In genomic region chr19:9052803-9053431, GRCm38 (mm10) we compare ENCODE assay signal across 8 mouse cellular contexts. TPM values are rescaled to one million over a fixed set of nuclear protein-coding genes. Genes with fewer than 3 reads are reported as not detected.
DNase-seq lines count a peak whose midpoint lies in the region; ATAC-seq and TF ChIP-seq lines count a peak whose summit lies in the region.
"Had no signal": no experiment of that assay in that cellular context is flagged by ENCODE, and none has a peak within 500 bp of the region (broad histone marks: within the 10 kb centered on the region; RNA-seq: fewer than 3 reads in every experiment).

No protein-coding gene starts in this region.

- peak; percentile 92 for TF ChIP-seq EP300 in CH12.LX (IDR thresholded peaks at IDR 0.05; ENCODE audit: low read length)
- TF ChIP-seq EP300 in liver, postnatal 0 days (IDR thresholded peaks at IDR 0.05; ENCODE audit: low read depth): no peak

- no peak for TF ChIP-seq CTCF in CH12.LX (conservative IDR thresholded peaks at IDR 0.05 in 1 of 2, IDR thresholded peaks at IDR 0.05 in 1 of 2; ENCODE audit: low read depth in 2 of 2, low read length in 2 of 2)
- no peak for TF ChIP-seq CTCF in liver, postnatal 0 days (IDR thresholded peaks at IDR 0.05; ENCODE audit: low read depth)
- no peak for TF ChIP-seq CTCF in hindbrain, postnatal 0 days (IDR thresholded peaks at IDR 0.05; ENCODE audit: low read depth)

- H3K4me3 ChIP-seq in CH12.LX (replicated peaks in 1 of 3; ENCODE audit: low read depth in 2 of 3, low read length in 2 of 3, poor library complexity in 1 of 3): no peak overlapping the region
- H3K4me3 ChIP-seq in heart, embryonic 12.5 days: no peak overlapping the region
- no peak overlapping the region for H3K4me3 ChIP-seq in liver, postnatal 0 days (ENCODE audit: low read depth, low read length)
- H3K4me3 ChIP-seq in hindbrain, postnatal 0 days (ENCODE audit: low read length): no peak overlapping the region

- H3K27me3 ChIP-seq in CH12.LX (replicated peaks): no peaks in the 10 kb centered on the region
- H3K27me3 ChIP-seq in heart, embryonic 12.5 days (replicated peaks): no peaks in the 10 kb centered on the region
- no peaks in the 10 kb centered on the region for H3K27me3 ChIP-seq in liver, postnatal 0 days (ENCODE audit: insufficient read depth, low read length)
- H3K27me3 ChIP-seq in hindbrain, postnatal 0 days (ENCODE audit: insufficient read depth, low read length): no peaks in the 10 kb centered on the region

- H3K4me2 ChIP-seq in CH12.LX (ENCODE audit: insufficient read depth, low read depth, poor library complexity, severe bottlenecking): peak overlapping the region; percentile 76
- no peak overlapping the region for H3K4me2 ChIP-seq in heart, embryonic 12.5 days
- no peak overlapping the region for H3K4me2 ChIP-seq in liver, postnatal 0 days (ENCODE audit: low read depth, low read length)
- H3K4me2 ChIP-seq in hindbrain, postnatal 0 days (ENCODE audit: low read depth, low read length): no peak overlapping the region

- H3K9me3 ChIP-seq in CH12.LX (replicated peaks; ENCODE audit: low read length): peaks cover 7% of the 10 kb centered on the region
- H3K9me3 ChIP-seq in heart, embryonic 12.5 days (replicated peaks): no peaks in the 10 kb centered on the region
- peaks cover 4% of the 10 kb centered on the region; the same call in 1 of the 2 replicates for H3K9me3 ChIP-seq in liver, postnatal 0 days (ENCODE audit: low read length)
- no peaks in the 10 kb centered on the region for H3K9me3 ChIP-seq in hindbrain, postnatal 0 days (ENCODE audit: low read length)

- 14% methylated on average over 6 of the region's 6 CpGs for WGBS in heart, embryonic 12.5 days
- WGBS in liver, postnatal 0 days (ENCODE audit: insufficient replicate concordance): 24% methylated on average over 6 of the region's 6 CpGs
- WGBS in hindbrain, postnatal 0 days: 68% methylated on average over 6 of the region's 6 CpGs

- ATAC-seq in heart, embryonic 12.5 days (ENCODE audit: insufficient number of reproducible peaks, low FRiP score): peak; percentile 79; the same call in 1 of the 2 replicates
- peak; percentile 47 for ATAC-seq in liver, postnatal 0 days
- ATAC-seq in hindbrain, postnatal 0 days: no peak

- peaks cover 23 to 57% of the 10 kb centered on the region in 2 experiments for H3K4me1 ChIP-seq in CH12.LX (ENCODE audit: control insufficient read depth in 1 of 2, insufficient read depth in 2 of 2)
- peaks cover 20% of the 10 kb centered on the region for H3K4me1 ChIP-seq in heart, embryonic 12.5 days (replicated peaks)
- H3K4me1 ChIP-seq in liver, postnatal 0 days (ENCODE audit: insufficient read depth): peaks cover 16% of the 10 kb centered on the region
- no peaks in the 10 kb centered on the region for H3K4me1 ChIP-seq in hindbrain, postnatal 0 days (ENCODE audit: insufficient read depth, low read length)

- peak; percentile 84 for DNase-seq in CH12.LX (ENCODE audit: extremely low read depth)
- DNase-seq in adipocyte (ENCODE audit: low spot score): peak; percentile 74
- peak; percentile 35 for DNase-seq in liver, postnatal 0 days
- no peak for DNase-seq in hindbrain, postnatal 0 days (ENCODE audit: low spot score)
- DNase-seq in right cerebral cortex, postnatal 14 days: no peak
- no peak for DNase-seq in urinary bladder, adult 2 months (ENCODE audit: low spot score)

- TF ChIP-seq POLR2A in CH12.LX (IDR thresholded peaks at IDR 0.05; ENCODE audit: low read depth, low read length): peak; percentile 36; the same call in 1 of the 2 replicates

- peak overlapping the region; percentile 38 for H3K9ac ChIP-seq in CH12.LX (ENCODE audit: insufficient read depth, low read depth)
- no peak overlapping the region for H3K9ac ChIP-seq in heart, embryonic 12.5 days
- H3K9ac ChIP-seq in liver, postnatal 0 days (replicated peaks): no peak overlapping the region
- H3K9ac ChIP-seq in hindbrain, postnatal 0 days (replicated peaks; ENCODE audit: low read length): no peak overlapping the region

- TF ChIP-seq RAD21 in CH12.LX (IDR thresholded peaks at IDR 0.05; ENCODE audit: low read depth, low read length): peak; percentile 3

- H3K36me3 ChIP-seq in CH12.LX (replicated peaks in 1 of 2; ENCODE audit: control insufficient read depth in 1 of 2, insufficient read depth in 1 of 2, low read length in 1 of 2): no peaks in the 10 kb centered on the region
- no peaks in the 10 kb centered on the region for H3K36me3 ChIP-seq in heart, embryonic 12.5 days
- no peaks in the 10 kb centered on the region for H3K36me3 ChIP-seq in liver, postnatal 0 days (replicated peaks; ENCODE audit: insufficient read depth, low read length)
- no peaks in the 10 kb centered on the region for H3K36me3 ChIP-seq in hindbrain, postnatal 0 days (ENCODE audit: insufficient read depth, low read length)

- dilution Hi-C loops in CH12.LX (cut with MboI; ENCODE audit: extremely low pct_ligation_motif_present, extremely low pct_unique_long_range_greater_than_20kb, low sequenced_read_pairs): no loop called here

- H3K79me2 ChIP-seq in CH12.LX (replicated peaks; ENCODE audit: control insufficient read depth, extremely low read depth, insufficient read depth, poor library complexity, severe bottlenecking): no peaks in the 10 kb centered on the region

- in situ Hi-C loops in CH12.LX (cut with MboI; ENCODE audit: low pct_ligation_motif_present, low pct_unique_long_range_greater_than_20kb, low sequenced_read_pairs): loop anchor here (10.0 kb wide), 1 partner anchor 58 kb away; no protein-coding TSS in a partner anchor

- H3K27ac ChIP-seq in CH12.LX (ENCODE audit: insufficient read depth, low read depth): peak overlapping the region; percentile 79
- H3K27ac ChIP-seq in heart, embryonic 12.5 days (ENCODE audit: poor library complexity, severe bottlenecking): peak overlapping the region; percentile 19; the same call in 1 of the 2 replicates
- no peak overlapping the region for H3K27ac ChIP-seq in liver, postnatal 0 days (ENCODE audit: low read depth)
- H3K27ac ChIP-seq in hindbrain, postnatal 0 days: no peak overlapping the region

TF ChIP-seq in CH12.LX, 34 proteins besides CTCF, POLR2A, EP300 and RAD21:
- TF ChIP-seq CHD2 (IDR thresholded peaks at IDR 0.05; ENCODE audit: low read length) (peak; percentile 93), BHLHE40 (IDR thresholded peaks at IDR 0.05; ENCODE audit: low read depth, low read length) (peak; percentile 75), UBTF (IDR thresholded peaks at IDR 0.05; ENCODE audit: low read depth, low read length) (no peak), KAT2A (IDR thresholded peaks at IDR 0.05; ENCODE audit: insufficient replicate concordance, low read length) (no peak), ETS1 (conservative IDR thresholded peaks at IDR 0.05; ENCODE audit: low read depth, low read length) (peak; percentile 76), JUN (IDR thresholded peaks at IDR 0.05; ENCODE audit: insufficient read depth, low read depth, low read length) (peak; percentile 68), E2F4 (IDR thresholded peaks at IDR 0.05; ENCODE audit: insufficient replicate concordance, low read depth, low read length) (no peak), GABPA (IDR thresholded peaks at IDR 0.05; ENCODE audit: insufficient replicate concordance, low read depth, low read length) (no peak), ZNF384 (IDR thresholded peaks at IDR 0.05; ENCODE audit: low read depth, low read length) (peak; percentile 23; the same call in 1 of the 2 replicates), NRF1 (IDR thresholded peaks at IDR 0.05; ENCODE audit: low read depth, low read length) (peak; percentile 11; the same call in 1 of the 2 replicates), IRF4 (IDR thresholded peaks at IDR 0.05; ENCODE audit: low read depth, low read length) (peak; percentile 96), MEF2A (IDR thresholded peaks at IDR 0.05; ENCODE audit: borderline replicate concordance, low read depth, low read length) (peak; percentile 85), SIN3A (IDR thresholded peaks at IDR 0.05; ENCODE audit: low read length) (0 out of 2 replicates have a peak, but pooled peaks have one; percentile 49), SMC3 (IDR thresholded peaks at IDR 0.05; ENCODE audit: low read depth, low read length) (peak; percentile 44), JUND (conservative IDR thresholded peaks at IDR 0.05; ENCODE audit: low read depth, low read length) (peak; percentile 81), MAFK (IDR thresholded peaks at IDR 0.05; ENCODE audit: insufficient replicate concordance, low read length) (no peak), CHD1 (IDR thresholded peaks at IDR 0.05; ENCODE audit: low read depth, low read length) (no peak), HCFC1 (IDR thresholded peaks at IDR 0.05; ENCODE audit: low read depth, low read length) (0 out of 2 replicates have a peak, but pooled peaks have one; percentile 29), USF1 (IDR thresholded peaks at IDR 0.05; ENCODE audit: low read depth, low read length) (no peak), MYC (IDR thresholded peaks at IDR 0.05; ENCODE audit: low read depth, low read length) (peak; percentile 57; the same call in 1 of the 2 replicates), RCOR1 (conservative IDR thresholded peaks at IDR 0.05; ENCODE audit: low read depth, low read length) (no peak; the same call in 1 of the 2 replicates), TCF12 (IDR thresholded peaks at IDR 0.05; ENCODE audit: low read depth, low read length) (peak; percentile 82), MAZ (IDR thresholded peaks at IDR 0.05; ENCODE audit: low read depth, low read length) (peak; percentile 85), MXI1 (IDR thresholded peaks at IDR 0.05; ENCODE audit: low read depth, low read length) (no peak; the same call in 1 of the 2 replicates)

RNA-seq across cellular contexts. Expression of gene Scgb1a1, which starts 34.8 kb away (rescaled TPM):
- total RNA-seq in CH12.LX (2012; rRNA removed) (not detected in 2 replicates), CH12.LX (2014; rRNA removed) (not detected in 2 replicates)
- polyA plus RNA-seq in CH12.LX (2012; ENCODE audit: insufficient read length, low read depth): not detected in 2 replicates
- polyA plus RNA-seq in heart, embryonic 12.5 days (2016; fragmentation: Nextera tagmentation; extraction: Ambion mirVana): not detected in 2 replicates
- 0.85 and 3.7 TPM in 2 replicates for polyA plus RNA-seq in liver, postnatal 0 days (2015; fragmentation: Nextera tagmentation; extraction: Ambion mirVana)
- total RNA-seq in hindbrain, postnatal 0 days (2014; rRNA removed): not detected in 2 replicates
- not detected in 2 replicates for polyA plus RNA-seq in hindbrain, postnatal 0 days (2015; fragmentation: Nextera tagmentation; extraction: Ambion mirVana)
- polyA plus RNA-seq in urinary bladder, adult 2 months (2012; rRNA removed): 0.23 TPM in 1 of 2 replicates, not detected in the other
- total RNA-seq: heart, postnatal 36 days had no signal

Comparison
In these comparisons a context has a peak if more than half of its experiments do, and no peak if none do; other contexts are left out.
1. DNase-seq: peak in CH12.LX (single experiment), adipocyte (single experiment) and liver, postnatal 0 days (single experiment); none in hindbrain, postnatal 0 days (single experiment), right cerebral cortex, postnatal 14 days (single experiment) and urinary bladder, adult 2 months (single experiment).
2. H3K27ac ChIP-seq: peak in CH12.LX (single experiment) and heart, embryonic 12.5 days (single experiment); none in liver, postnatal 0 days (single experiment) and hindbrain, postnatal 0 days (single experiment).